Mouse (Mus musculus): Measurements from ENCODE around the gene Nt5c3. TPM values are rescaled to one million over a fixed set of nuclear protein-coding genes. Genes with fewer than 3 reads are reported as not detected.

The Nt5c3 gene
- 24.9 and 25.9 TPM in 2 replicates for total RNA-seq (2021)
- long read RNA-seq, experiment 1, transcript Nt5c3-208 (10 exons, 1,067 nt), result minor isoform, 14 of 44 reads
- long read RNA-seq, experiment 1, transcript Nt5c3-201 (9 exons, 1,676 nt), result major isoform, 25 of 44 reads
- long read RNA-seq, experiment 1, partial matches to known transcripts, result 0 of 44 reads
- long read RNA-seq, experiment 1, other reads (novel, unspliced or antisense), result 3 of 44 reads
- long read RNA-seq, experiment 2, transcript Nt5c3-208 (10 exons, 1,067 nt), result minor isoform, 5 of 41 reads
- long read RNA-seq, experiment 2, transcript Nt5c3-201 (9 exons, 1,676 nt), result major isoform, 32 of 41 reads
- long read RNA-seq, experiment 2, partial matches to known transcripts, result 1 of 41 reads
- long read RNA-seq, experiment 2, other reads (novel, unspliced or antisense), result 2 of 41 reads

GRCm38 (mm10) chr6:56923726-56924707 lies at the start of gene Nt5c3, which contains the start of gene Vmn1r4:
TSS of gene Nt5c3 (minus strand) at chr6:56923932.
TSS of gene Vmn1r4 (plus strand) at chr6:56924015.
- peak; percentile 96 for DNase-seq

- DNase-seq, result no peak
These were observed 46.2 kb upstream of the Nt5c3 start, which contains the start of gene Vmn1r5 for GRCm38 (mm10) chr6:56969973-56970372. TSS of gene Vmn1r5 (plus strand) at chr6:56970273.

- DNase-seq, result no peak
These were observed 32.7 kb upstream of the Nt5c3 start for GRCm38 (mm10) chr6:56956436-56956835.

- no peak for DNase-seq
These were observed 10.6 kb upstream of the Nt5c3 start for GRCm38 (mm10) chr6:56934366-56934765.

- DNase-seq, result no peak
These were observed 8.7 kb upstream of the Nt5c3 start for GRCm38 (mm10) chr6:56932464-56932863.

- no peak for DNase-seq
These were observed 8.1 kb upstream of the Nt5c3 start for GRCm38 (mm10) chr6:56931648-56932415.

GRCm38 (mm10) chr6:56923331-56923725 lies 404 bp downstream of the Nt5c3 start:
- DNase-seq, result no peak

GRCm38 (mm10) chr6:56920222-56921092 lies 3.3 kb downstream of the Nt5c3 start:
- DNase-seq, result no peak

GRCm38 (mm10) chr6:56919330-56920044 lies 4.2 kb downstream of the Nt5c3 start:
- no peak for DNase-seq

GRCm38 (mm10) chr6:56917578-56918368 lies 6.0 kb downstream of the Nt5c3 start:
- peak; percentile 23 for DNase-seq

GRCm38 (mm10) chr6:56916279-56916678 lies 7.5 kb downstream of the Nt5c3 start:
- DNase-seq, result no peak

- DNase-seq, result no peak
These were observed 10.5 kb downstream of the Nt5c3 start for GRCm38 (mm10) chr6:56913092-56913858.

- no peak for DNase-seq
These were observed 12.8 kb downstream of the Nt5c3 start for GRCm38 (mm10) chr6:56910910-56911309.

- DNase-seq, result peak; percentile 80
These were observed 14.8 kb downstream of the Nt5c3 start for GRCm38 (mm10) chr6:56908912-56909311.

GRCm38 (mm10) chr6:56908397-56908796 lies 15.3 kb downstream of the Nt5c3 start:
- DNase-seq, result no peak

- DNase-seq, result no peak
These were observed 15.8 kb downstream of the Nt5c3 start for GRCm38 (mm10) chr6:56907973-56908372.

- DNase-seq, result no peak
These were observed 17.4 kb downstream of the Nt5c3 start for GRCm38 (mm10) chr6:56906121-56906846.

GRCm38 (mm10) chr6:56905486-56905885 lies 18.2 kb downstream of the Nt5c3 start:
- DNase-seq, result no peak
